Mouse (Mus musculus) megakaryocyte, embryonic 14.5 days (primary cell): ENCODE data around the gene Cerk.

Source experiments
- FLI1 ChIP-seq: IDR thresholded peaks from 2 replicates; pipeline ENCODE4 v1.6.1; 2012; ENCODE audit warnings: low read length, inconsistent platforms, mixed read lengths
- GATA1 ChIP-seq: IDR thresholded peaks from 3 replicates; pipeline ENCODE4 v1.6.1; 2012; ENCODE audit warnings: mixed read lengths, low read length, inconsistent platforms, borderline replicate concordance

DNA sequence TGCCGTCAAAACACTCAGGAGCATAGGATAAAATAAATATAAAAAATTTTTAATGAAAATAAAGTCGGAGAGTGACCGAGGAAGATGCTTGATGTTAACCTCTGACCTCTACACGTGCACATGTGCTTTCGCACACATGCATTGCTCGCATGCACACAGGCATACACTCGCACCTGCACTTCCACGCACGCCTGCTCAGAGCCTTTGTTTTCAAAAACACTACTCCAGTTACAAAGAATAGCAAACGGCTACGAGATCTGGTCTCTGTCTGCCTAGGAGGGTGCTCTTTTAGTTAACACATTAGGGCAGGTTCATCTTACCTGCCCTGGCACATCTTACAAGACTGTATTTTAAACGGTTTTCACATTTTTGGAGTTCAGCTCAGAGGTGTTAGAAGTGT, 14.6 kb downstream of the Cerk start:
- TF ChIP-seq GATA1 (no peak), FLI1 (no peak)
